Mouse (Mus musculus): ENCODE measurements around the gene Atpif1. TPM values are rescaled to one million over a fixed set of nuclear protein-coding genes. Genes with fewer than 3 reads are reported as not detected.

The Atpif1 gene
- total and polyA plus RNA-seq, 3 experiments, result 292 to 397 (median 342) TPM

GRCm38 (mm10) chr4:132567361-132567779 lies 33.9 kb upstream of the Atpif1 start:
- no peaks in the 10 kb centered on the region for H3K27me3 ChIP-seq (replicated peaks)
- H3K79me2 ChIP-seq (replicated peaks; ENCODE audit: control insufficient read depth, extremely low read depth, insufficient read depth, poor library complexity, severe bottlenecking), result no peaks in the 10 kb centered on the region
- peaks cover 0 to 2% of the 10 kb centered on the region in 2 experiments for H3K36me3 ChIP-seq (replicated peaks in 1 of 2; ENCODE audit: control insufficient read depth in 1 of 2, insufficient read depth in 1 of 2, low read length in 1 of 2)
- H3K27ac ChIP-seq (ENCODE audit: insufficient read depth, low read depth), result no peak overlapping the region
- no peak overlapping the region for H3K9ac ChIP-seq (ENCODE audit: insufficient read depth, low read depth)
- dilution Hi-C loops (cut with MboI; ENCODE audit: extremely low pct_ligation_motif_present, extremely low pct_unique_long_range_greater_than_20kb, low sequenced_read_pairs) (no loop called here), in situ Hi-C loops (cut with MboI; ENCODE audit: low pct_ligation_motif_present, low pct_unique_long_range_greater_than_20kb, low sequenced_read_pairs) (no loop called here)
- TF ChIP-seq ZNF384 (IDR thresholded peaks at IDR 0.05; ENCODE audit: low read depth, low read length) (no peak), MXI1 (IDR thresholded peaks at IDR 0.05; ENCODE audit: low read depth, low read length) (no peak), USF1 (IDR thresholded peaks at IDR 0.05; ENCODE audit: low read depth, low read length) (no peak)
- peaks cover 4% of the 10 kb centered on the region for H3K9me3 ChIP-seq (replicated peaks; ENCODE audit: low read length)
- H3K4me2 ChIP-seq (ENCODE audit: insufficient read depth, low read depth, poor library complexity, severe bottlenecking), result no peak overlapping the region
- peaks cover 3 to 33% of the 10 kb centered on the region in 2 experiments; a peak in 3 of 4 replicates for H3K4me1 ChIP-seq (ENCODE audit: control insufficient read depth in 1 of 2, insufficient read depth in 2 of 2)
- H3K4me3 ChIP-seq (replicated peaks in 1 of 3; ENCODE audit: low read depth in 2 of 3, low read length in 2 of 3, poor library complexity in 1 of 3), result no peak overlapping the region
- DNase-seq (ENCODE audit: extremely low read depth), result no peak

GRCm38 (mm10) chr4:132565089-132565747 lies 31.8 kb upstream of the Atpif1 start:
- Histone ChIP-seq H3K9me3 (replicated peaks; ENCODE audit: low read length) (peaks cover 4% of the 10 kb centered on the region), H3K4me2 (ENCODE audit: insufficient read depth, low read depth, poor library complexity, severe bottlenecking) (no peak overlapping the region), H3K36me3 (replicated peaks in 1 of 2; ENCODE audit: control insufficient read depth in 1 of 2, insufficient read depth in 1 of 2, low read length in 1 of 2) (peaks cover 0 to 2% of the 10 kb centered on the region in 2 experiments), H3K27me3 (replicated peaks) (no peaks in the 10 kb centered on the region), H3K4me1 (ENCODE audit: control insufficient read depth in 1 of 2, insufficient read depth in 2 of 2) (peaks cover 3 to 33% of the 10 kb centered on the region in 2 experiments; a peak in 3 of 4 replicates), H3K27ac (ENCODE audit: insufficient read depth, low read depth) (no peak overlapping the region), H3K9ac (ENCODE audit: insufficient read depth, low read depth) (no peak overlapping the region), H3K79me2 (replicated peaks; ENCODE audit: control insufficient read depth, extremely low read depth, insufficient read depth, poor library complexity, severe bottlenecking) (no peaks in the 10 kb centered on the region), H3K4me3 (replicated peaks in 1 of 3; ENCODE audit: low read depth in 2 of 3, low read length in 2 of 3, poor library complexity in 1 of 3) (no peak overlapping the region)
- DNase-seq (ENCODE audit: extremely low read depth), result no peak
- in situ Hi-C loops (cut with MboI; ENCODE audit: low pct_ligation_motif_present, low pct_unique_long_range_greater_than_20kb, low sequenced_read_pairs), result no loop called here
- TF ChIP-seq E2F4 (IDR thresholded peaks at IDR 0.05; ENCODE audit: insufficient replicate concordance, low read depth, low read length) (no peak), ELF1 (IDR thresholded peaks at IDR 0.05; ENCODE audit: low read depth, low read length) (no peak), CHD1 (IDR thresholded peaks at IDR 0.05; ENCODE audit: low read depth, low read length) (no peak), JUN (IDR thresholded peaks at IDR 0.05; ENCODE audit: insufficient read depth, low read depth, low read length) (no peak), ZMIZ1 (IDR thresholded peaks at IDR 0.05; ENCODE audit: low read depth, low read length) (no peak), USF1 (IDR thresholded peaks at IDR 0.05; ENCODE audit: low read depth, low read length) (no peak), USF2 (conservative IDR thresholded peaks at IDR 0.05; ENCODE audit: low read depth, low read length) (no peak), MAZ (IDR thresholded peaks at IDR 0.05; ENCODE audit: low read depth, low read length) (no peak), ZC3H11A (IDR thresholded peaks at IDR 0.05; ENCODE audit: low read depth, low read length) (no peak), JUND (conservative IDR thresholded peaks at IDR 0.05; ENCODE audit: low read depth, low read length) (no peak), BHLHE40 (IDR thresholded peaks at IDR 0.05; ENCODE audit: low read depth, low read length) (no peak), RAD21 (IDR thresholded peaks at IDR 0.05; ENCODE audit: low read depth, low read length) (no peak), POLR2AphosphoS2 (IDR thresholded peaks at IDR 0.05; ENCODE audit: low read depth, low read length) (no peak), EP300 (IDR thresholded peaks at IDR 0.05; ENCODE audit: low read length) (no peak), NRF1 (IDR thresholded peaks at IDR 0.05; ENCODE audit: low read depth, low read length) (no peak)
- dilution Hi-C loops (cut with MboI; ENCODE audit: extremely low pct_ligation_motif_present, extremely low pct_unique_long_range_greater_than_20kb, low sequenced_read_pairs), result no loop called here

Measured in CH12.LX (cell line).